Mouse (Mus musculus) neural tube, embryonic 13.5 days (tissue): ENCODE measurements around the gene Clic6. TPM values are rescaled to one million over a fixed set of nuclear protein-coding genes. Genes with fewer than 3 reads are reported as not detected.

Experiments used
- ATAC-seq: fragments of 200-750 bp; cut with Nextera tagmentation; 2 replicates; pipeline ENCODE4 v1.8.0; 2017; ENCODE audit warnings: low read depth, mild to moderate bottlenecking, moderate TSS enrichment, moderate library complexity
- H3K27ac ChIP-seq: fragments of 300-500 bp; sonication (generic); replicated peaks from 2 replicates; pipeline ENCODE4 v1.5.1; 2015; ENCODE audit warnings: moderate library complexity, mild to moderate bottlenecking, inconsistent platforms
- H3K27me3 ChIP-seq: fragments of 300-500 bp; sonication (generic); 2 replicates; pipeline ENCODE4 v1.6.1; 2015; ENCODE audit warnings: mild to moderate bottlenecking, inconsistent platforms
- H3K36me3 ChIP-seq: fragments of 300-500 bp; sonication (generic); 2 replicates; pipeline ENCODE4 v1.6.1; 2015; ENCODE audit warnings: mild to moderate bottlenecking, inconsistent platforms
- H3K4me1 ChIP-seq: fragments of 300-500 bp; sonication (generic); replicated peaks from 2 replicates; pipeline ENCODE4 v1.6.1; 2015; ENCODE audit warnings: inconsistent platforms
- H3K4me2 ChIP-seq: fragments of 300-500 bp; sonication (generic); 2 replicates; pipeline ENCODE4 v1.6.1; 2015; ENCODE audit warnings: inconsistent platforms, mild to moderate bottlenecking, moderate library complexity
- H3K4me3 ChIP-seq: fragments of 300-500 bp; sonication (generic); 2 replicates; pipeline ENCODE4 v1.5.1; 2015; ENCODE audit warnings: mild to moderate bottlenecking, inconsistent platforms
- H3K9ac ChIP-seq: fragments of 300-500 bp; sonication (generic); 2 replicates; pipeline ENCODE4 v1.6.1; 2015; ENCODE audit warnings: moderate library complexity, mild to moderate bottlenecking, inconsistent platforms
- H3K9me3 ChIP-seq: fragments of 300-500 bp; sonication (generic); 2 replicates; pipeline ENCODE4 v1.6.1; 2016; ENCODE audit warnings: inconsistent platforms
- WGBS: fragments of 180-500 bp; shearing (Covaris S2); methylation state at CpG from one replicate; pipeline ENCODE4 v1.1.7; 2015; 5-methylcytosine and 5-hydroxymethylcytosine counted together
- polyA plus RNA-seq: library from polyadenylated mRNA; unstranded; fragments of >200 nt; fragmentation: Nextera tagmentation; extraction: Ambion mirVana; gene quantifications from 2 replicates; pipeline ENCODE4 v1.2.1, GENCODE M21; 2015

The Clic6 gene
- polyA plus RNA-seq, 1 experiment from 2014 or later, result 0.54 TPM

DNA sequence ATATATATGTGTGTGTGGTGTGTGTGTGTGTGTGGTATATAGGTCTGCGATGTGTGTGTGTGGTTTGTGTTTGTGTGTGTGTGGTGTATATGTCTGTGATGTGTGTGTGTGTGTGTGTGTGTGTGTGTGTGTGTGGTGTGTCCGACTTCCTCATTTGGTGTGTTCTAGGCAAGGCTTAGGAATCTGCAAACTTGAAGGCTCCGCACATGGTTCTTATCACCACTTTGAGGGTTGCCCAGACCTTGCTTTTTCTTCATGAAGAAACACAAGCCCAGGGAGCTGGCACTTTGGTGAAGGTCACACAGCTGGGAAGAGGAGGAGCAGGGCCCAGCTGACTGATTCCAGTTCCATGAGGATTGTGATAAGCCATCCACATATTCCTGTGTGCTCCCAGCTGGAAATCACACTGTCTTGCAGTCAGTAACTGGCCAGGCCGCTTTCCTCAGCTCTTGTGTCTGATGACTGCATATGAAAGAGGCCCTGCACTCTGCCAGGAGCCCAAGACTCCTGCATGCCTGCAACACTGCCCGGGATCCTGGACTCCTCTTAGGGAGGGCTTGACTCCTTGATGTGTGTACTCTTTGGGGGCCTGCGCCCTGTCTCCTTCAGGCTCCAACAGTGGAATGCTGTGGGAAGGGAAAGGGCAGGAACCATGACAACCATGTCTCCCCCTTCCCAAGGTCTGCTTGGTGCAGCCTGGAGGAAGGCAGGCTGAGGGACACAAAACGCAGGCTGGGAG is 93.5 kb downstream of the Clic6 start:
- ATAC-seq, result no peak
- no peaks in the 10 kb centered on the region for H3K27me3 ChIP-seq
- WGBS, result 84% methylated on average over 7 of the region's 7 CpGs

DNA sequence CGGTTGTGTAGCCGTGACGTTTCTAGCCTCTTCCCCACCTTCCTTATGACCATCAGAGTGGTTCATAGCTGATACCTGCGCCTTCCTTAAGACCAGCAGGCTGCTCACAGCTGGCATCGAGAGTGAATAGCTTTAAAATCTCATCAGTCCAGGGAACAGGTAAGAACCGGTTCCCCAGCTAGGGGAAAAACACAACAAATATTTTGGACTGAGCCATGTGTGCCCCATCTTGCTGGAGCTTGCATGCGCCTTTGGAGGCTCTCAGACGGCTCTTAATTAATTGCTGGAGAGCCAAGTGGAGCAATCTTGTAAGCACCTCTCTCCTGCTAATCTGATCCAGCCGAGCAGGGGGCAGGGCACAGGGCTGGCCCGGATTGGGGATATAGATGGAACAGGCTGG is 95.4 kb downstream of the Clic6 start:
- ATAC-seq, result no peak
- 83% methylated on average over 10 of the region's 10 CpGs for WGBS
- no peaks in the 10 kb centered on the region for H3K4me1 ChIP-seq
- H3K4me2 ChIP-seq, result no peak overlapping the region
- no peak overlapping the region for H3K4me3 ChIP-seq
- H3K9me3 ChIP-seq, result no peaks in the 10 kb centered on the region
- no peaks in the 10 kb centered on the region for H3K36me3 ChIP-seq
- no peak overlapping the region for H3K27ac ChIP-seq
- H3K27me3 ChIP-seq, result no peaks in the 10 kb centered on the region
- H3K9ac ChIP-seq, result no peak overlapping the region

More for the DNA sequence above, 93.5 kb downstream of the Clic6 start:
- Histone ChIP-seq H3K4me3 (no peak overlapping the region), H3K4me1 (no peaks in the 10 kb centered on the region), H3K27ac (no peak overlapping the region), H3K4me2 (no peak overlapping the region), H3K36me3 (no peaks in the 10 kb centered on the region), H3K9me3 (no peaks in the 10 kb centered on the region), H3K9ac (no peak overlapping the region)

DNA sequence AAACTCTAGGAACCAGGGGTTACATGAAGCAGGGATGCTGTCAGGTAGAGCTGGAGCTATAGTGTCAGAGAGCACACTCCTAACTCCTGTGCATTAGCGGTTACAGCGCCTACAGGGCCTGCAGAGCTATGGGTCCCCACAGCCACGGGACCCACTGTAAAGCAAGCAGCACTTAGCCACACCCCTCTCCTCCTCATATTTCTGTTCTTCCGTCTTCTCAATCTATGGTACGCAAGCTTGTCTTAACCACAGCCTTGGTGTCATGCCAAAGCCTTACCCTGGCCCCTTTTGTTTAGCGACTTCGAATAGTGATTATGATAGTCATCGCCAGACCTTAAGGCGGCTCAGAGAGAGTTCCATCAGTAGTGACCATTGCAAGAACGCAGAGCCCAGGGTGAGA is 96.2 kb downstream of the Clic6 start:
- WGBS, result 85% methylated on average over 10 of the region's 10 CpGs
- no peak overlapping the region for H3K4me2 ChIP-seq
- no peaks in the 10 kb centered on the region for H3K4me1 ChIP-seq
- no peak overlapping the region for H3K27ac ChIP-seq
- no peak for ATAC-seq
- H3K27me3 ChIP-seq, result no peaks in the 10 kb centered on the region
- H3K36me3 ChIP-seq, result no peaks in the 10 kb centered on the region
- H3K9ac ChIP-seq, result no peak overlapping the region
- H3K4me3 ChIP-seq, result no peak overlapping the region
- H3K9me3 ChIP-seq, result no peaks in the 10 kb centered on the region

- no peak overlapping the region for H3K4me3 ChIP-seq
- no peak overlapping the region for H3K9ac ChIP-seq
- H3K27me3 ChIP-seq, result no peaks in the 10 kb centered on the region
- H3K4me2 ChIP-seq, result no peak overlapping the region
- H3K4me1 ChIP-seq, result peaks cover 5% of the 10 kb centered on the region; the same call in 1 of the 2 replicates
- WGBS, result 92% methylated on average over 4 of the region's 4 CpGs
- no peaks in the 10 kb centered on the region for H3K36me3 ChIP-seq
- no peak overlapping the region for H3K27ac ChIP-seq
- ATAC-seq, result no peak
- H3K9me3 ChIP-seq, result no peaks in the 10 kb centered on the region
Measured at GRCm38 (mm10) chr16:92587836-92588235, 102.3 kb downstream of the Clic6 start.

Other genes starting within 250 kb of the Clic6 start
- gene Kcne2, start 193.3 kb upstream of the Clic6 start, polyA plus RNA-seq, result 0.31 and 7.3 TPM in 2 replicates
- gene Smim11, start 184.4 kb upstream of the Clic6 start, polyA plus RNA-seq, result 73.9 and 82.3 TPM in 2 replicates
- gene Fam243, start 164.3 kb upstream of the Clic6 start, polyA plus RNA-seq, result not detected in 2 replicates
- gene Kcne1, start 126.3 kb upstream of the Clic6 start, polyA plus RNA-seq, result 0.18 TPM in 1 of 2 replicates, not detected in the other
- gene Rcan1, start 14.9 kb upstream of the Clic6 start, polyA plus RNA-seq, result 51.7 and 60.2 TPM in 2 replicates